Mouse (Mus musculus) cerebellum, adult 18-20 months (tissue): ENCODE results near the gene Sh2b2.

ENCODE experiments used
- DNase-seq, 2 experiments: peaks; one replicate each; pipeline ENCODE4 v3.0.0; 2021

Sh2b2 gene

DNA sequence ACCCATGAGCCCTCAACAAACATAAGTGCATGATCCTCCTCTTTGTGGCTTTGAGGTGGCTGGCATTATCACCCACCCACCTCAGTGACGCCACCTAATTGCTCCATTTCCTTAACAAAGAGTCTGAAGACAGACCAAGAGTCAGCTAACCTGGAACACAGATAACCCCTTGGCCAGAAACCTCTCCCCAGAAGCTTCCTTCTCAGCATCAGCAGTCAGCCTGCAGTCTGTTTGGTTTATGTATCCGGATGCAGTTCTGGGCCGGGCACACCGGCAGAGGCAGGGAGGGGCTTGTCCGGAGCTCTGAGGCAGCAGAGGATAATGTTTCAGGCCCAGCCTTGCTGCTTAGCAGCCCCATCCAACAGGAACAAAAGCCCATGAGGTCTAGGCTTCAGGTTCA lies 66.8 kb downstream of the Sh2b2 start:
- no peak for DNase-seq

GRCm38 (mm10) chr5:136173606-136174463 lies 72.5 kb downstream of the Sh2b2 start:
- peak; percentile 71 for DNase-seq

DNA sequence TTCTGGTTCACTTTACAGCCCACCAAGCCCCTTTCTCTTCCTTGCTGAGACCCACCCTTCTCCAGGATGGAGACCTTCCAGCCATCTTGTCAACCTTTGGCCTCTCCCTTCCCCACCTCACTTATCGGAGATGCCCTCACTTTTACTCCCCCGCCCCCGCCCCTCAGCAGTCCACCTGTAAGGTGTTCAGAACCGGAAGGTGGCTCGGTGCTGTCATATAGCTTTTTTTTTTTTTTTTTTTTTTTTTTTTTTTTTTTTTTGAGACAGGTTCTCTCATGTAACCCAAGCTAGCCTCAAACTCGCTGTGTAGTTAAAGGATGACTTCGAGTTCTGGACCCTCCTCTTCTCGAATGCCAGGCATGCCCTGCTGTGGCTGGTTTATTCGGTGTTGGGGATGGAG lies 73.4 kb downstream of the Sh2b2 start:
- DNase-seq, result no peak

- DNase-seq, result no peak
Observed at GRCm38 (mm10) chr5:136171363-136172341, 74.7 kb downstream of the Sh2b2 start.

DNA sequence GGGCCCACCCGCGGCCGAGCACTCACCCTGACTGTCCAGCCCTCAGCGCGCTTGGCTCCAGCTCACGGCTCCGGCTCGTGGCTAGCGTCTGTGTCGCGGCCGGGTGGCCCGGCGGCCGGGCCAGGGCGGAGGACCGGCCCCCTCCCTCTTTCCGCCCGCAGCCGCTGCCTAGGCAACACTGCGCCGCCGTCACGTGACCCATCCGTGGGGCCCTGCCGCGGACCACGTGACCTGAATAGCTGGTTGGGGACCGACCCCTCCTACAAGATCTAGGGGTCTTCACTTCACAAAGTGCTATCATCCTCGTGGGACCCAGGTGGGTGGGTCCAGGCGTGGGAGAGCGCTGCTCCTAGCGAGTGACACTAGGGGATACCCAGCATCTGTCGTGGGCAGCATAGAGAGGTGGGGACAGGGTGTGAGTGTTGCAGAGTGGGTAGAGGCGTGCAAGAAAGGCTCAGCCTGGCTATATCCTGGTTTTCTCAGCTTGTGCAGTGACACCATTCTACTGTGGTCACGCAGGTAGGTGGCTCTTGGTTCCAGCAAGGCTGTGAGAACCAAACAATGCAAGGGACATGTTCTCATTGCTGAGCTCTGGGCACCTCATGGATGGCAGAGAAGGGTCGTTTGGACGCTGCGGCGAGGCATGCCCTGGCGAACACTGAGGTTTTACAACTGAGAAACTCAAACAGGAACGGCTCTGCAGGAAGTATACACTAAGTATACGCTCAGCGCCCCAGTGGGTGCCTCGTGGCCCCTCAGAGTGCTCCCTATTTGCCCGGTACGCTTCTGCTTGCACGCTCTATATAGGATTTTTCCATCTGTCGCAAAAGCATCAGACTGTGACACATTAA lies 75.6 kb downstream of the Sh2b2 start, which contains the start of gene Orai2:
Orai2 (minus strand) TSS at position 202 of the 851 bp plus-strand sequence.
- DNase-seq, result peak; percentile 88 to 89

DNA sequence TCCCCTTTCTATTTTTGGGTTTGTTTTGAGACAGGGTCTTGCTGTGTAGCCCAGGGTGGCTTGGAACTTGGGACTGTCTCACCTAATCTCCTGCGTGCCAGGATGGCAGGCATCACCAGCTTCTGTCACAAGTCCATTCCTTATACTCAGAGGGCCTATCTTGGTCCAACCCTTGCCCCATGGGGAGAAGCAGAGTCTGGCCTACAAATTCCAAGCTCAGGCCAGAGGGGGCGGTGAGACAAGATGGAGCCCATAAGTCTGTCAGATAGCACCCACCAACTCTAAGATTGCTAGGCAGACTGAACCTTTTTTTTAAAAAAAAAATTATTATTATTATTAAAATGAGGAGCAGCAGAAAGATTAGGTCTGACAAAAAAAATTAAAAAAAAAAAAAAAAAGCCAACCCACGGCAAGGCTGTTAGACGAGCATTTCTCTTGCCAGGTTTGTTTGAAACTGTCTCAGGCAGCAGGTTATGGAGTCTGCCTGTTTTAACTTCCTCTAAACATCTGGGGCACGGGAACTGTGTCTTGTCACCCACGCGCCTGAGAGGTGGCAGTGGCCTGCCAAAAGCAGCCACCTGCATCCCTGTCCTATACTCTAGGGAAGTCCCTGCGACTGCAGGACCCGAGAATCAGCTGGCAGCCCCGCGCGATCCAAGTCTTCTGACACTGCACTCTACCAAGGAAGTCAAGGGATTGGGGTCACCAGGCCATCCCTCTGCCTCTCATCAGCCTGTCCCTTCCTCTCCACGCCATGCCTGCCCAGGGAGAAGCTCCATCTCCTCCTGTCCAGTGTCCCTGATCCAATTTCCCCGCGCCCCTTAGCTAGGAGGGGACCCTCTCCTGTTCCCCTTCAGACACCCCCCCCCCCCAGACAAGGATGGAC lies 76.5 kb downstream of the Sh2b2 start:
- peak; percentile 40 to 55 for DNase-seq
